Mouse (Mus musculus) liver, embryonic 14.5 days (tissue): ENCODE measurements around the gene Cdrt4.

Source experiments
- CTCF ChIP-seq: IDR thresholded peaks from 2 replicates; pipeline ENCODE4 v1.5.1; 2016; ENCODE audit warnings: antibody characterized with exemption, low read depth, control low read depth
- EP300 ChIP-seq: IDR thresholded peaks from 2 replicates; pipeline ENCODE4 v1.6.1; 2016; ENCODE audit warnings: antibody characterized with exemption, low read depth

DNA sequence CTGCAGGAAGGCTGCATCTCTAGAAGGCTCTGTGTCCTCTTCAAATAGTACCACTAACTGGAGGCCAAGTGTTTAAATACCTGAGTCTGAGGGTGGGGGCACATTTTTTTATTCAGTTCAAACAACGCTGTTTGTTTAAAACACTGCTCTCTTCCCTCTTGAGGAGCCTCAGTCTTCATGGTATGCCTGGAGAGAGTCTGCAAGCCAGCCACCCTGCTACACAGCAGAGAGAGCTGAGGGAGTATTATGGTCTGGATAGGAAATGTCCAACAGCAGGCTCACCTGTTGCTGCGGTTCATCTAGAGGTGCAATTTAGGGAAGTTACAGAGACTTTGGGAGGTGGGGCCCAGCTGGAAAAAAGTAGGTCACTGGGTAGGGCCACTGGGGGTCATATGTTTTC is 35.5 kb upstream of the Cdrt4 start:
- TF ChIP-seq CTCF (no peak), EP300 (no peak)
